Mouse (Mus musculus) G1E (cell line): Measurements from ENCODE around the gene Txndc17. TPM values are rescaled to one million over a fixed set of nuclear protein-coding genes. Genes with fewer than 3 reads are reported as not detected.

Source experiments
- ATAC-seq: 2 replicates; pipeline ENCODE4 v1.8.0; 2016; ENCODE audit warnings: mild to moderate bottlenecking; ENCODE audit not compliant: insufficient number of reproducible peaks, poor library complexity, low FRiP score, severe bottlenecking; ENCODE audit errors: extremely low read depth
- DNase-seq: peaks from one replicate; pipeline ENCODE4 v3.0.0; 2012; ENCODE audit warnings: low spot score
- H3K27me3 ChIP-seq: 2 replicates; pipeline ENCODE4 v1.6.1; 2012; ENCODE audit warnings: mild to moderate bottlenecking, low read length, inconsistent platforms; ENCODE audit not compliant: insufficient read depth
- H3K36me3 ChIP-seq: replicated peaks from 2 replicates; pipeline ENCODE3; 2012; ENCODE audit warnings: mild to moderate bottlenecking, inconsistent platforms
- H3K4me1 ChIP-seq: 2 replicates; pipeline ENCODE4 v1.6.1; 2012; ENCODE audit warnings: low read depth, low read length, inconsistent platforms, mixed read lengths; ENCODE audit not compliant: insufficient read depth
- H3K4me3 ChIP-seq: 2 replicates; pipeline ENCODE4 v1.5.1; 2012; ENCODE audit warnings: low read depth, mild to moderate bottlenecking, inconsistent platforms, low read length, moderate library complexity, mixed read lengths
- H3K9me3 ChIP-seq: replicated peaks from 2 replicates; pipeline ENCODE4 v1.6.1; 2012; ENCODE audit warnings: inconsistent platforms
- CTCF ChIP-seq: IDR thresholded peaks from 2 replicates; pipeline ENCODE4 v1.5.1; 2012; ENCODE audit warnings: low read depth, low read length, inconsistent platforms, mixed read lengths
- GATA1 ChIP-seq: IDR thresholded peaks from 2 replicates; pipeline ENCODE4 v1.6.1; 2012; ENCODE audit warnings: borderline replicate concordance, low read length, inconsistent platforms, mixed read lengths
- GATA2 ChIP-seq: IDR thresholded peaks from 2 replicates; pipeline ENCODE4 v1.6.1; 2012; ENCODE audit warnings: low read depth, low read length, inconsistent platforms, borderline replicate concordance
- POLR2AphosphoS5 ChIP-seq: IDR thresholded peaks from 2 replicates; pipeline ENCODE4 v1.6.1; 2012; ENCODE audit warnings: low read depth, low read length, inconsistent platforms; ENCODE audit not compliant: insufficient replicate concordance
- TAL1 ChIP-seq: conservative IDR thresholded peaks from 2 replicates; pipeline ENCODE4 v1.6.1; 2012; ENCODE audit warnings: low read depth, low read length, inconsistent platforms, mixed read lengths
- polyA plus RNA-seq: library from polyadenylated mRNA; stranded (reverse); fragments of >175 nt; gene quantifications from 2 replicates; pipeline ENCODE4 v1.2.3, GENCODE M21; 2012
- total RNA-seq, 2 experiments: library from RNA; stranded (forward) in 1 of 2; stranded (reverse) in 1 of 2; fragments of 200-1000 nt in 1 of 2; fragments of >200 nt in 1 of 2; fragmentation: Nextera tagmentation in 1 of 2; gene quantifications; 2 replicates each; pipeline ENCODE4 v1.2.3; 2014 to 2017

Gene Txndc17
- total and polyA plus RNA-seq, 3 experiments = 31.0 to 112 (median 60.2) TPM

GRCm38 (mm10) chr11:72232068-72232467 lies 24.7 kb downstream of the Txndc17 start:
- H3K9me3 ChIP-seq = no peaks in the 10 kb centered on the region
- TF ChIP-seq POLR2AphosphoS5 (no peak), CTCF (no peak), GATA1 (no peak), TAL1 (no peak), GATA2 (no peak)
- H3K4me3 ChIP-seq = no peak overlapping the region
- DNase-seq (no peak), ATAC-seq (no peak)
- H3K27me3 ChIP-seq = peaks cover 49% of the 10 kb centered on the region
- no peaks in the 10 kb centered on the region for H3K36me3 ChIP-seq
- H3K4me1 ChIP-seq = no peaks in the 10 kb centered on the region

- H3K9me3 ChIP-seq = no peaks in the 10 kb centered on the region
- DNase-seq = no peak
- peaks cover 49% of the 10 kb centered on the region for H3K27me3 ChIP-seq
- H3K36me3 ChIP-seq = no peaks in the 10 kb centered on the region
- H3K4me3 ChIP-seq = no peak overlapping the region
- no peak for ATAC-seq
- no peaks in the 10 kb centered on the region for H3K4me1 ChIP-seq
- TF ChIP-seq GATA1 (no peak), POLR2AphosphoS5 (no peak), TAL1 (no peak), GATA2 (no peak), CTCF (no peak)
Measured at GRCm38 (mm10) chr11:72232991-72233390, 25.6 kb downstream of the Txndc17 start.

- Histone ChIP-seq H3K4me1 (no peaks in the 10 kb centered on the region), H3K4me3 (no peak overlapping the region), H3K36me3 (no peaks in the 10 kb centered on the region), H3K27me3 (peaks cover 42% of the 10 kb centered on the region), H3K9me3 (no peaks in the 10 kb centered on the region)
- ATAC-seq (no peak), DNase-seq (no peak)
- TF ChIP-seq TAL1 (no peak), POLR2AphosphoS5 (no peak), CTCF (no peak), GATA2 (no peak), GATA1 (no peak)
Measured at GRCm38 (mm10) chr11:72234013-72234412, 26.7 kb downstream of the Txndc17 start.

GRCm38 (mm10) chr11:72240062-72240860 lies 32.9 kb downstream of the Txndc17 start:
- DNase-seq = no peak
- no peak for ATAC-seq

GRCm38 (mm10) chr11:72245196-72245753 lies 37.9 kb downstream of the Txndc17 start:
- DNase-seq (no peak), ATAC-seq (no peak)
- H3K27me3 ChIP-seq = peaks cover 10% of the 10 kb centered on the region
- no peaks in the 10 kb centered on the region for H3K36me3 ChIP-seq
- H3K4me1 ChIP-seq = no peaks in the 10 kb centered on the region
- no peaks in the 10 kb centered on the region for H3K9me3 ChIP-seq
- TF ChIP-seq POLR2AphosphoS5 (no peak), TAL1 (no peak), GATA2 (no peak), CTCF (no peak)
- no peak overlapping the region for H3K4me3 ChIP-seq

More at GRCm38 (mm10) chr11:72240062-72240860, 32.9 kb downstream of the Txndc17 start:
- no peaks in the 10 kb centered on the region for H3K4me1 ChIP-seq
- H3K9me3 ChIP-seq = no peaks in the 10 kb centered on the region
- no peak overlapping the region for H3K4me3 ChIP-seq
- peaks cover 6% of the 10 kb centered on the region; the same call in 1 of the 2 replicates for H3K27me3 ChIP-seq
- H3K36me3 ChIP-seq = no peaks in the 10 kb centered on the region
- TF ChIP-seq CTCF (no peak), POLR2AphosphoS5 (no peak), GATA2 (no peak), TAL1 (no peak), GATA1 (no peak)

- DNase-seq = no peak
- TF ChIP-seq CTCF (no peak), GATA1 (no peak), GATA2 (no peak), TAL1 (no peak), POLR2AphosphoS5 (no peak)
- H3K4me1 ChIP-seq = no peaks in the 10 kb centered on the region
- no peaks in the 10 kb centered on the region for H3K36me3 ChIP-seq
- no peak overlapping the region for H3K4me3 ChIP-seq
- peaks cover 11% of the 10 kb centered on the region for H3K27me3 ChIP-seq
- H3K9me3 ChIP-seq = no peaks in the 10 kb centered on the region
- ATAC-seq = no peak
Measured at GRCm38 (mm10) chr11:72255629-72256028, 48.3 kb downstream of the Txndc17 start.
